Mouse (Mus musculus): ENCODE results near the gene Hectd1. TPM values are rescaled to one million over a fixed set of nuclear protein-coding genes. Genes with fewer than 3 reads are reported as not detected.

Gene Hectd1
- 10 to 100 TPM; 76.9 to 84.5 TPM for total RNA-seq (2021)

GRCm38 (mm10) chr12:51829290-51830076, at the start of gene Hectd1:
Gene Hectd1 (minus strand): TSS chr12:51829536.
- DNase-seq (ENCODE audit: low spot score): peak; percentile 81
- intact Hi-C loops (cut with DNase I): loop anchor here (2.0 to 5.0 kb wide), 4 partner anchors 15 to 173 kb away; partner anchors contain the start of gene Heatr5a

GRCm38 (mm10) chr12:51871446-51872144, 42.3 kb upstream of the Hectd1 start:
- intact Hi-C loops (cut with DNase I): no loop called here

GRCm38 (mm10) chr12:51869511-51869910, 40.2 kb upstream of the Hectd1 start:
- DNase-seq (ENCODE audit: low spot score): no peak
- intact Hi-C loops (cut with DNase I): no loop called here

More at GRCm38 (mm10) chr12:51871446-51872144, 42.3 kb upstream of the Hectd1 start:
- no peak for DNase-seq (ENCODE audit: low spot score)

- intact Hi-C loops (cut with DNase I): no loop called here
- DNase-seq (ENCODE audit: low spot score): no peak
These were observed 37.7 kb upstream of the Hectd1 start for GRCm38 (mm10) chr12:51867076-51867475.

GRCm38 (mm10) chr12:51866226-51866910, 37.0 kb upstream of the Hectd1 start:
- intact Hi-C loops (cut with DNase I): no loop called here

GRCm38 (mm10) chr12:51865790-51866179, 36.4 kb upstream of the Hectd1 start:
- intact Hi-C loops (cut with DNase I): no loop called here
- peak; percentile 7 for DNase-seq (ENCODE audit: low spot score)

More at GRCm38 (mm10) chr12:51866226-51866910, 37.0 kb upstream of the Hectd1 start:
- peak; percentile 17 for DNase-seq (ENCODE audit: low spot score)

- no peak for DNase-seq (ENCODE audit: low spot score)
- intact Hi-C loops (cut with DNase I): no loop called here
These were observed 35.9 kb upstream of the Hectd1 start for GRCm38 (mm10) chr12:51865061-51865789.

- intact Hi-C loops (cut with DNase I): no loop called here
- DNase-seq (ENCODE audit: low spot score): no peak
These were observed 34.0 kb upstream of the Hectd1 start for GRCm38 (mm10) chr12:51863116-51864002.

- DNase-seq (ENCODE audit: low spot score): no peak
- intact Hi-C loops (cut with DNase I): no loop called here
These were observed 29.0 kb upstream of the Hectd1 start for GRCm38 (mm10) chr12:51858134-51859028.

- no peak for DNase-seq (ENCODE audit: low spot score)
These were observed 27.5 kb upstream of the Hectd1 start for GRCm38 (mm10) chr12:51856768-51857295.

GRCm38 (mm10) chr12:51855872-51856271, 26.5 kb upstream of the Hectd1 start:
- no peak for DNase-seq (ENCODE audit: low spot score)
- intact Hi-C loops (cut with DNase I): no loop called here

More at GRCm38 (mm10) chr12:51856768-51857295, 27.5 kb upstream of the Hectd1 start:
- intact Hi-C loops (cut with DNase I): no loop called here

- intact Hi-C loops (cut with DNase I): no loop called here
- no peak for DNase-seq (ENCODE audit: low spot score)
These were observed 26.1 kb upstream of the Hectd1 start for GRCm38 (mm10) chr12:51855453-51855852.

- no peak for DNase-seq (ENCODE audit: low spot score)
These were observed 22.3 kb upstream of the Hectd1 start for GRCm38 (mm10) chr12:51851617-51852016.

GRCm38 (mm10) chr12:51851155-51851554, 21.8 kb upstream of the Hectd1 start:
- no peak for DNase-seq (ENCODE audit: low spot score)
- intact Hi-C loops (cut with DNase I): no loop called here

More at GRCm38 (mm10) chr12:51851617-51852016, 22.3 kb upstream of the Hectd1 start:
- intact Hi-C loops (cut with DNase I): no loop called here

- no peak for DNase-seq (ENCODE audit: low spot score)
- intact Hi-C loops (cut with DNase I): no loop called here
These were observed 21.0 kb upstream of the Hectd1 start for GRCm38 (mm10) chr12:51850339-51850738.

- no peak for DNase-seq (ENCODE audit: low spot score)
- intact Hi-C loops (cut with DNase I): no loop called here
These were observed 20.6 kb upstream of the Hectd1 start for GRCm38 (mm10) chr12:51849902-51850301.

GRCm38 (mm10) chr12:51847953-51848680, 18.8 kb upstream of the Hectd1 start:
- peak; percentile 42 for DNase-seq (ENCODE audit: low spot score)
- intact Hi-C loops (cut with DNase I): no loop called here

Data from heart, postnatal 25 days (tissue).